Mouse (Mus musculus) induced T-regulatory cell, adult 2 months (primary cell): ENCODE measurements around the gene Olfr214.
"Not testable (repeated sequence)": the region's sequence is repeated elsewhere in the genome, so short reads cannot be mapped to it uniquely, and the experiment has no call there.

ENCODE experiments used
- DNase-seq: peaks from one replicate; pipeline ENCODE4 v3.0.0-alpha.2; 2012; ENCODE audit warnings: low read depth

Olfr214 gene

GRCm38 (mm10) chr6:116553935-116554334, at the start of gene Olfr214:
Gene Olfr214 (plus strand): TSS chr6:116554235.
- DNase-seq, result no peak

- DNase-seq, result not testable (repeated sequence)
These were observed 47.6 kb upstream of the Olfr214 start, which contains the start of gene Olfr212 for GRCm38 (mm10) chr6:116506302-116507003. Gene Olfr212 (plus strand): TSS chr6:116506516.

- no peak for DNase-seq
These were observed 39.2 kb upstream of the Olfr214 start for GRCm38 (mm10) chr6:116514832-116515231.

- DNase-seq, result no peak
These were observed 15.9 kb upstream of the Olfr214 start, which contains the start of gene Olfr213 for GRCm38 (mm10) chr6:116538156-116538555. Gene Olfr213 (plus strand): TSS chr6:116538456.

- no peak for DNase-seq
These were observed 11.5 kb upstream of the Olfr214 start for GRCm38 (mm10) chr6:116542500-116542899.

- DNase-seq, result not testable (repeated sequence)
These were observed 3.2 kb upstream of the Olfr214 start, which contains the start of gene Gm5580 for GRCm38 (mm10) chr6:116550841-116551240. Gene Gm5580 (plus strand): TSS chr6:116551141.

GRCm38 (mm10) chr6:116554952-116555351, 917 bp downstream of the Olfr214 start:
- DNase-seq, result no peak

- peak; percentile 42 for DNase-seq
These were observed 15.8 kb downstream of the Olfr214 start for GRCm38 (mm10) chr6:116569834-116570233.

- DNase-seq, result no peak
These were observed 30.1 kb downstream of the Olfr214 start, which contains the start of gene Olfr215 for GRCm38 (mm10) chr6:116584095-116584494. Gene Olfr215 (minus strand): TSS chr6:116584195.

- DNase-seq, result not testable (repeated sequence)
These were observed 46.9 kb downstream of the Olfr214 start for GRCm38 (mm10) chr6:116600969-116601368.

- DNase-seq, result no peak
These were observed 53.2 kb downstream of the Olfr214 start for GRCm38 (mm10) chr6:116607230-116607629.
